Mouse (Mus musculus): ENCODE data around the gene Skint10.

Skint10 gene

DNA sequence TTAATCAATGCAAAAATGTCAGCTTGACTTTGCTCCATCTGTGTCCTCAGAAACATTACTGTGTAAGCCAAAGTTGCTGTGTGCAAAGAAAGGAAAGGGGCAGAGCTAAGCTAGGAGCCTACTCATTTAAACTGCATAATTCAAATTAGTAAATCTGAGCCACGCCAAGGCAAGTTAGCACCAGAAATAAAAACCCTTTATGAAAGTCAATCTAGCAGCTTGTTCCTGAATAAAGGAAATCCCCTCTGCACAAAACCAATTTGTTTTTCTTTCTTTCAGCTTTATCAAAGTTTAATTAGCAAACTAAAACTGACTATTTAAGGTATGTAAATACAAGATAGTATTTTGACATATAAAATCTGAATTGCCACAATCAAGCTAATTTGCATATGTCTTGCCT is at the start of gene Skint10:
Gene Skint10 (minus strand): TSS at position 101 of the 400 bp plus-strand sequence.
- DNase-seq (ENCODE audit: low read depth, low spot score) = no peak

GRCm38 (mm10) chr4:112790646-112791045 is 16.0 kb upstream of the Skint10 start:
- DNase-seq (ENCODE audit: low read depth, low spot score) = peak; percentile 3

All from retina, adult 2 months (tissue).